Mouse (Mus musculus): ENCODE measurements around the gene Vcpkmt.

DNA sequence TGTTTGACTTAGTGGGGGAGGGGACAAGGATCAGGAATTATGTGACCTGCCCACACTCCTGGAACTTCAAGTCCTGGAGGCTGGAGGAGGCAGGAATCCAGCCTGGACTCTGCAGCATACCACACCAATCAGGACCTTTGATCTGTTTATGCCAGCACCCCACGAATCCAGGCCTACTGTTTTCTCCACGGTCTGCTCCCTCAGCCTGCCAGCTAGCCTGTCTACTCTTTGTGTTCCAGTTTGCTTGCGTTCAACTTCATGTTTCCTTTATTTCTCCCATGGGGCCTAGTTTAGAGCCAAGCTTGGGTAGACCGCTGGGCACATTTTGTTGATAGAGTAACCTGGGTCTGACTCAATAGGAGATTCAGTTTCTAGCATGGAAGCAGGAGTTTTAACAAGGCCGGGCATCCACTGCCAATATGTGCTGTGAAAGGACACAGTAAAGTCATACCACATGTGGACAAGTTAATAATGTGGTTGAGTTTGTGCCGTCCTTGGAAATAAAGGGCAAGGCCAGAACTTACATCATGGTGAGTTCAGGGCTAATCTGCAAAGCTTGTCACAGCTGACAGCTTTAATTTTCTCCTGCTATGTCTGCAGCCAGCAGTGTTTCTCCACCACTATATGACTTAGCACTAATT lies 26.5 kb downstream of the Vcpkmt start:
- TF ChIP-seq CTCF (IDR thresholded peaks at IDR 0.05) (no peak), POLR2A (IDR thresholded peaks at IDR 0.05; ENCODE audit: insufficient read depth, low read depth, low read length) (no peak)

Measured in heart, adult 2 months (tissue).